Mouse (Mus musculus): Measurements from ENCODE around the gene Pgrmc1.

Pgrmc1 gene

GRCm38 (mm10) chrX:36604040-36604439 lies 6.0 kb downstream of the Pgrmc1 start:
- DNase-seq (ENCODE audit: low spot score) = no peak

GRCm38 (mm10) chrX:36609117-36609516 lies 11.1 kb downstream of the Pgrmc1 start:
- no peak for DNase-seq (ENCODE audit: low spot score)

DNA sequence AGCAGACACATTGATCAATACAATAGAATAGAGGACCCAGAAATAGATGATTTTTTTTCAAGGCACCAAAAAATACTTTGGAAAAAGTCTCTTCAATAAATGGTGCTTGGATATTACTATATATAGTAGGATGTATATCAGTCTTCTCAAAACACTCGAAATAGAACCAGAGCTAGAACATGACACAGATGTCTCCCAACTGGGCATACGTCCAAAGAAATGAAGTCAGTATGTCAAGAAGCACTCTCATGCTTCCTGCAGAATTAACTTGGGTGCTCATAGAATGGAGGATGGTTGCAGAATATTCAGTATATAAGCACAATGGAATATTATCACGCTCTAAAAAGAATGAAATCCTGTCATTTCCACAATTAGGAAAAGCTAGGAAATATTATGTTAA lies 30.1 kb downstream of the Pgrmc1 start:
- no peak for DNase-seq (ENCODE audit: low spot score)

GRCm38 (mm10) chrX:36630771-36631170 lies 32.8 kb downstream of the Pgrmc1 start:
- no peak for DNase-seq (ENCODE audit: low spot score)

DNA sequence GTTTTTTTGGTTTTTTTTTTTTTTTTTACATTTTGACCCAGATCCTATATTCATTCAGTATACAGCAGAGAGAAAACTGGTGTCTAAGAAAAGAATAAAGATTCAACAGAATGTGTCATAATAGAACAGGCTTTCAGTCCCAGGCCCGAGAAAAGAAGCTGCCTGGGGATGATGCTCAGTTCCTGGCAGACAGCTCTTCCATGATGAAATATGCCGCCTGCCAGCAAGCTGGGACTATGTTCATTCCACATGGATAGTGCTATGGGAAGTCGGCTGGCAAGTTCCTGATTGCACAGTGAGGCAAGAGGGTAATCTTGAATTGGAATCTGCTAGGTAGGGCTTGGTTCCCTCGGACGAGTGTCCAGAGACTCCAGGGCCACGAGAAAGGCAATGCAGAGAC lies 42.0 kb downstream of the Pgrmc1 start:
- no peak for DNase-seq (ENCODE audit: low spot score)

GRCm38 (mm10) chrX:36644657-36645551 lies 46.9 kb downstream of the Pgrmc1 start, which contains the start of gene Akap17b:
Gene Akap17b, minus strand, starts transcription at chrX:36645395.
- peak; percentile 86 for DNase-seq (ENCODE audit: low spot score)

Data from testis, postnatal 14 days (tissue).